12 mouse cellular contexts compared by ENCODE assay signal in genomic region chr19:24707071-24707906, GRCm38 (mm10). TPM values are rescaled to one million over a fixed set of nuclear protein-coding genes. Genes with fewer than 3 reads are reported as not detected.
A peak's percentile ranks its signal among the peaks of the same experiment; 100 is the strongest.
DNase-seq lines count a peak whose midpoint lies in the region; ATAC-seq and TF ChIP-seq lines count a peak whose summit lies in the region.
"Had no signal": no experiment of that assay in that cellular context is flagged by ENCODE, and none has a peak within 500 bp of the region (broad histone marks: within the 10 kb centered on the region; RNA-seq: fewer than 3 reads in every experiment).

No protein-coding gene starts in this region.

- WGBS in heart, postnatal 0 days, result 48% methylated on average over 7 of the region's 7 CpGs

- H3K4me1 ChIP-seq in heart, postnatal 0 days (ENCODE audit: control insufficient read depth, insufficient read depth), result peaks cover 34% of the 10 kb centered on the region
- H3K4me1 ChIP-seq: hindbrain, embryonic 12.5 days; liver, embryonic 13.5 days had no signal

- intact Hi-C loops in left cerebral cortex, adult 2 months (cut with DNase I), result no loop called here
- intact Hi-C loops in left cerebral cortex, postnatal 14 days (cut with DNase I), result no loop called here

- ATAC-seq in heart, postnatal 0 days (ENCODE audit: insufficient read depth, low read depth), result peak; percentile 21

- no peaks in the 10 kb centered on the region for H3K9me3 ChIP-seq in heart, postnatal 0 days (replicated peaks; ENCODE audit: control insufficient read depth, low read length)
- H3K9me3 ChIP-seq: hindbrain, embryonic 12.5 days; liver, embryonic 13.5 days; megakaryocyte, embryonic 14.5 days had no signal

- DNase-seq in heart, adult 11 months, result peak; percentile 87
- no peak for DNase-seq in heart, postnatal 4 days
- DNase-seq in left cerebral cortex, adult 2 months (ENCODE audit: extremely low spot score in 1 of 2, low spot score in 2 of 2), result no peak
- DNase-seq in left cerebral cortex, postnatal 14 days (ENCODE audit: low spot score in 2 of 2), result no peak
- peak; percentile 30 for DNase-seq in heart, postnatal 0 days (ENCODE audit: low spot score)
- peak; percentile 76 for DNase-seq in yolk sac, embryonic 10.5 days (ENCODE audit: low spot score)
- no peak for DNase-seq in urinary bladder, postnatal 36 days (ENCODE audit: low spot score in 2 of 2)
- DNase-seq in right cerebral cortex, postnatal 14 days, result no peak
- DNase-seq: liver, embryonic 13.5 days had no signal

- H3K27ac ChIP-seq in left cerebral cortex, adult 2 months, result peak overlapping the region; percentile 24; the same call in 1 of the 2 replicates
- peak overlapping the region; percentile 73 for H3K27ac ChIP-seq in heart, postnatal 0 days (ENCODE audit: low read depth)
- H3K27ac ChIP-seq: hindbrain, embryonic 12.5 days; liver, embryonic 13.5 days had no signal

- peak overlapping the region; percentile 20; the same call in 1 of the 2 replicates for H3K4me2 ChIP-seq in heart, postnatal 0 days (ENCODE audit: low read depth, low read length)
- H3K4me2 ChIP-seq: hindbrain, embryonic 12.5 days; liver, embryonic 13.5 days had no signal

- no peak overlapping the region for H3K9ac ChIP-seq in heart, postnatal 0 days (replicated peaks; ENCODE audit: low read depth, low read length)
- H3K9ac ChIP-seq: hindbrain, embryonic 12.5 days; liver, embryonic 13.5 days had no signal

- no peak for TF ChIP-seq CTCF in left cerebral cortex, adult 2 months (IDR thresholded peaks at IDR 0.05)
- TF ChIP-seq CTCF in heart, postnatal 0 days (IDR thresholded peaks at IDR 0.05; ENCODE audit: low read depth), result no peak

- H3K27me3 ChIP-seq in heart, postnatal 0 days (ENCODE audit: control insufficient read depth, insufficient read depth, low read length), result no peaks in the 10 kb centered on the region
- H3K27me3 ChIP-seq: hindbrain, embryonic 12.5 days; liver, embryonic 13.5 days had no signal

- no peak overlapping the region for H3K4me3 ChIP-seq in left cerebral cortex, adult 2 months
- no peak overlapping the region for H3K4me3 ChIP-seq in heart, postnatal 0 days (ENCODE audit: low read depth, low read length)
- H3K4me3 ChIP-seq: hindbrain, embryonic 12.5 days; liver, embryonic 13.5 days; megakaryocyte, embryonic 14.5 days had no signal

- TF ChIP-seq EP300 in heart, postnatal 0 days (IDR thresholded peaks at IDR 0.05; ENCODE audit: low read depth), result no peak

- no peaks in the 10 kb centered on the region for H3K36me3 ChIP-seq in heart, postnatal 0 days (replicated peaks; ENCODE audit: control insufficient read depth, insufficient read depth, low read length)
- H3K36me3 ChIP-seq: hindbrain, embryonic 12.5 days; liver, embryonic 13.5 days had no signal

RNA-seq across cellular contexts. Expression of gene Tmem252, which starts 33.5 kb away (rescaled TPM):
- under 1 TPM; 0.14 to 0.20 TPM for total RNA-seq in heart, postnatal 4 days (2021)
- total RNA-seq in left cerebral cortex, adult 2 months (2021), result under 1 TPM; 0.23 to 0.72 TPM
- 1 to 10 TPM in 1 of 2 experiments, under 1 TPM in 1; 0.66 to 1.7 TPM for total RNA-seq in left cerebral cortex, postnatal 14 days (2021)
- 0.08 and 0.46 TPM in 2 replicates for total RNA-seq in heart, postnatal 0 days (2014; rRNA removed; ENCODE audit: low replicate concordance)
- 2.8 and 3.2 TPM in 2 replicates for polyA plus RNA-seq in heart, postnatal 0 days (2015; fragmentation: Nextera tagmentation; extraction: Ambion mirVana)
- total RNA-seq: MEL had no signal

Comparison
In these comparisons a context has a peak if more than half of its experiments do, and no peak if none do; other contexts are left out.
1. DNase-seq: peak in heart, adult 11 months (single experiment), heart, postnatal 0 days (single experiment) and yolk sac, embryonic 10.5 days (single experiment); none in heart, postnatal 4 days (single experiment), left cerebral cortex, adult 2 months (0 of 2), left cerebral cortex, postnatal 14 days (0 of 2), urinary bladder, postnatal 36 days (0 of 2) and right cerebral cortex, postnatal 14 days (single experiment).